Mouse (Mus musculus) mouse embryonic stem cell (cell line): ENCODE results near the gene Pam.
"Not testable (repeated sequence)": the region's sequence is repeated elsewhere in the genome, so short reads cannot be mapped to it uniquely, and the experiment has no call there.

Experiments used
- in situ Hi-C, 2 experiments: fragments of 300-500 bp; cut with MboI; formaldehyde crosslinking; loops; 1 replicate in 1 of 2; 3 replicates in 1 of 2; pipeline ENCODE4 v1.14.3; 2019 to 2020; ENCODE audit warnings: low sequenced_read_pairs in 2 of 2, low pct_unique_long_range_greater_than_20kb in 1 of 2, mixed read lengths in 1 of 2; ENCODE audit not compliant: unreplicated experiment in 1 of 2

The Pam gene

DNA sequence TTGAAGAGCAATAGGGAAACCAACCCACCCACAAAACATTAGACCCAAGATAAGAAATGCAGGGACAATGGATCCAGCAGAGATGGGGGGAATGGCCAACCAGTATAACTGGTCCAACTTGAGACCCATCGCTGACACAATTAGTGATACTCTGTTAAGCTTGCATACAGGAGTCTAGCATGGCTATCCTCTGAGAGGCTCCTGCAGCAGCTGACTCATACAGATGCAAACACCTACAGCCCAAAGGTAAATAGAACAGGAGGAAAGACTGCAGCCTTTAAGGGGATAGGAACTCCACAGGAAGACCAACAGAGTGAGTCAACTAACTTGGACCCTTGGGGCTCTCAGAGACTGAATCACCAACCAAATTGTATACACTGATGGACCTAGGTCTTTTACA, 98.4 kb downstream of the Pam start:
- in situ Hi-C loops, result no loop called here

GRCm38 (mm10) chr1:97991976-97992375, 103.5 kb downstream of the Pam start:
- in situ Hi-C loops, result no loop called here

DNA sequence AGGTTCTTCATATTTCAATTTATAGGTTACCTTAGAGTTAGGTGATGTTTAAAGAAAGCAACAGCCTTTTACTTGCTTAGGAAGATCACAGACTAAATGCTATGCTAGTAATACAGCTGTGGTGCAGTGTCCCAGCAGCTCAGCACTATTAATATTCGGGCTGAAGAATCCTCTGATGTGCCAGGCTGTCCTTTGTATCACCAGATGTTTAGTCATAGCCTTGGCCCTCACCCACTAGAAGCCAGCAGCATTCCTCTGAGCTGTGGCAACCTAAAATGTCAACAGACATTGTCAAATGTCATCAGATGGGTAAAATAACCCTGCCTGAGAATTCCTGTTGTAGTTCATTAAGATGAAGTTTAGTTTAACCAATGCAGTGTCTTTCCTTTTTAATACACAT, 112.3 kb downstream of the Pam start:
- in situ Hi-C loops, result no loop called here

DNA sequence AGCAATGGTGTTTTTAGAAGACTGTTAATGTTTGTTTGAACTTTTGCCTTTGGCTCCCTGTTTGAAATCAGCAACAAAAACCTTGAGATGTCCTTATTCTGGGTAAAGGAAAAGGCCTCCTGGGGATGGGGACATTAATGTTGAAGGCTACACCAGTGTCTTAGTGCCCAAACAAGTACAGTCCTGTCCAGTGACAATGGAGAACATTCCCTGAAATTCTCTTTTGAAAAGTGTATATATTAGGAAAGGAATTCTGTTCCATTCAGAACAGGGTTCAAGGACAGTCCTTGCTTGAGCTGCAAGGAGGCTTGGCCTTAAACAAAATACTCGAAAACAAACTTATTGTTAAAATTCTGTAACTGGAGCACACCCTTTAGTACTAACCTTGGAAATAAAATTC, 116.0 kb downstream of the Pam start:
- in situ Hi-C loops, result no loop called here

DNA sequence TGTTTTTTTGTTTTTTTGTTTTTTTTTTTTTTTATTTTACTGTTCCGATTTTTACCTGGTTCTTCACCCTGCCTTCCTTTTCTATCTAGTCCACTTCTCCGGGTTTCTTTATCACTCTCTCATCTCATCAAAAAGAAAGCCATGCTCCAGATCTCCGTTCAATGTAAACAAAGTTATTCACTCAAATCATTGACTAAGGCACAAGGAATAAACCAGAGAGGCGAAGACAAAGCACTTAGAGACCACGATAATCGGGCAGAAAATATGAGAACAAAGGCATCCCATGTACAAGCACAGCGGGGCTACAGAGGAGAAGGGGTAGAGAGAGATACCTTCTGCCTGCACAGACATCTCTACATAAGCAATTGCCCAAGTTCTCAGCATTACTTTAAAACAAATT, 117.9 kb downstream of the Pam start:
- in situ Hi-C loops, result no loop called here

- in situ Hi-C loops, result no loop called here
Measured at GRCm38 (mm10) chr1:97976873-97977473, 118.5 kb downstream of the Pam start.

- in situ Hi-C loops, result no loop called here
Measured at GRCm38 (mm10) chr1:97976072-97976471, 119.4 kb downstream of the Pam start.

- in situ Hi-C loops, result no loop called here
Measured at GRCm38 (mm10) chr1:97974968-97975367, 120.5 kb downstream of the Pam start.

GRCm38 (mm10) chr1:97969765-97970164, 125.7 kb downstream of the Pam start:
- in situ Hi-C loops, result no loop called here

GRCm38 (mm10) chr1:97963711-97964110, 131.7 kb downstream of the Pam start:
- in situ Hi-C loops, result no loop called here

- in situ Hi-C loops, result no loop called here
Measured at GRCm38 (mm10) chr1:97962134-97962533, 133.3 kb downstream of the Pam start.

DNA sequence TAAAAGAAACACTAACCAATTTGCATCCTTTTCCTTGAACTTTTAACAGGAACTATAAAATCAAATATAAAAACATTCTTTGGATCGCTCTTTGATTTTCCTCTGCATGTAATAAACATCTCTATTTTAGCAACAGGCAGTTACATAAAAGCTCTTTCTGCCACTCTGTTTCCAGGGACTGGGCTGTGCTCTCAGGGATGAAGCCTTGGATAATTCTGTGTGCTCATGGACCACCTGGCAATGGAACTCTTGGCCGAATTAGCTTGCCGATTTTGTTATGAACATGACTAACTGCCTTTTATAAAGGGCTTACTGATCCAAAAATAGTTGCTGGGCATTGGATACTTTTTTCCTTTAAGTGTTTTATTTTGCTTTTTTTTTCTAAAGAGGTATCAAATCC, 134.8 kb downstream of the Pam start:
- in situ Hi-C loops, result no loop called here

GRCm38 (mm10) chr1:97960124-97960523, 135.3 kb downstream of the Pam start:
- in situ Hi-C loops, result no loop called here

DNA sequence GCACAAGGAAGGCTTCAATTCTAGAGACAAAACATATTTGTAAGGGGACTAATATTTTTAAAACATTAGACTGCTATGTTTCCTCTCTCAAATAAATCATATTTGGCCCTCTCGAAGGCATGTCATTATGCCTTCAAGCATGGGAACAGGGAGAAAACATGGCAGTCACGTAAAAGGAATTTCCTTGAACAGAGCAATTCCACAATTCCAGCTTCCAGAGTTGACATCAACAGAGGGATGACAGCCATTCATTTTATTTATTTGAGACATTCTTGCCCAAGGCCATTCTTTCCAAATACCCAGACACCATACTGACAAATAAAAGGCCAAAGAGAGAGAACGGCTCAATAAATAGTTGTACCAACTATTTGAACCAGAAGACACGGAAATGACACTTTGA, 136.7 kb downstream of the Pam start:
- in situ Hi-C loops, result no loop called here

- in situ Hi-C loops, result not testable (repeated sequence)
Measured at GRCm38 (mm10) chr1:97949258-97949657, 146.2 kb downstream of the Pam start.

DNA sequence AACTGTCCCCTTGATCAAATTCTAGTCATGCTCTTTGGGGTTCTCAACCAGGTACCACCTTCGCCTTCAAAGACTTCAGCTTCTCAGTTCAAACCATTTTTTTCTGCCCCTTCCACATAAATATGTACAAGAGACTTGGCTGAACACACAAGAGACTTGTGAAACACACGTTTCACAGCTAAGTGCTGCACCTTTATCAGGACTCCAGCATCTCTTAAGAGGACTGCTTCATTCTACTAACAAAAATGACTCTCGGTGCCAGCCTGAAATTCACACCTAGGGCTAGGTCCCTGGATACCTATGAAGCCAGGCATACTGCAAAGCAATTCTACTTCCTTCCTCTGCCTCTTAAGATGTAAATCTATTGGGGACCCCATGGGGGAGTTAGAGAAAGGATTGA, 148.3 kb downstream of the Pam start:
- in situ Hi-C loops, result no loop called here

DNA sequence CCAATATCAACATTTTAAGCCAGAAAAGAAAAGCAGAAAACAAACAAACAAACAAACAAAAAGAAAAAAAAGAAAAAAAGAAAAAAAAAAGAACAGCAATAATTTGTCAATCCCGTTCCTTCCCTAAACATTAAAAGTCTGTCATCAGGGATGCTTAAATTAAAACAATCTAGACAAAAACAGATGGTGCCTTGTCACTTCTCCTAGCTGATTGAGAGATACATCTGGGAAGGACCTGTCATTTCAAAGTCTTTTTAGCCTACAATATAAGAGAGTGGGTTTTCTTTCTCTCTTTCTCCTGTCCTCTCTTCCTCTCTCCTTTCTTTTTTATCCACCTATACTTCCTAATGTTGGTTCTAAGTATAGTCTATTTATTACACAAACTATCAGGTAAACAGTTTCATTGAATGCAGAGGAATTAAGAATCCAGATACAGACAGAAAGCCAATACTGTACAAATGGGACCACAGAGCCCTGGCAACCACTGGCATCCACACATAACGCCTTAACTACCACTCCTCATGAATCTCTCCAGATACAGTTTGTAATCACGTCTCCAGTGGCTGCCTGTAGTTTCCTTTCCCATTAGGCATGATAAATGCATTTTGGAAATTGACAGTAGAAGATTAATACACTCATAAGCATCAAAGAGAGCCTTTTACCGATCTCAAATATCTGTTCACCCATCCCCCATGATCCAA, 151.4 kb downstream of the Pam start:
- in situ Hi-C loops, result no loop called here

GRCm38 (mm10) chr1:97943402-97943801, 152.0 kb downstream of the Pam start:
- in situ Hi-C loops, result no loop called here

GRCm38 (mm10) chr1:97942966-97943365, 152.5 kb downstream of the Pam start:
- in situ Hi-C loops, result no loop called here

DNA sequence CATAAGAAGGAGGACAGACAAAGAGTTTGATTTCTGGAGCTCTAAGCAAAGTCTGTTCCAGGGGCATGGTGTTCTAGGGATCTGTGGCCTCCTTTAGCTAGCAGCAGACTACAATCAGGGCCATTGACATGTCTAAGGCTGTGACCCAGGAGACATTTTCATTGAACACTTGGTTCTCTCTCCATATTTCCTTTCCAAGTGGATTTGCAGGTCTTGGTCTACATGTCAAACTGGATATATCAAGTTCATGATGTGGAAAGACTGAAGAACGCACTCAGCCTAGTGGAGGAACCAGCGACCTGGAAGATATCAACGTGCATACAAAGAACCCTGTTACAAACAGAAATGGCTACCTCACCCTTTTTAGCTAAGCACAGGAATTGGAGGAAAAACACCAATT, 156.9 kb downstream of the Pam start:
- in situ Hi-C loops, result no loop called here
